Mouse (Mus musculus) effector memory CD4-positive, alpha-beta T cell, adult 5 months (primary cell): ENCODE measurements around the gene Grrp1. TPM values are rescaled to one million over a fixed set of nuclear protein-coding genes. Genes with fewer than 3 reads are reported as not detected.

Experiments used
- polyA plus RNA-seq: library from polyadenylated mRNA; unstranded; fragments of 100-300 nt; shearing (Covaris generic); gene quantifications from one replicate; pipeline ENCODE4 v1.2.1, GENCODE M21; 2017

The Grrp1 gene
- polyA plus RNA-seq, result not detected

GRCm38 (mm10) chr4:134253722-134254324 is at the start of gene Grrp1:
Gene Grrp1 (minus strand): TSS chr4:134254106.

GRCm38 (mm10) chr4:134287575-134288025 is 33.7 kb upstream of the Grrp1 start, which contains the start of gene Pdik1l:
Gene Pdik1l (minus strand): TSS chr4:134287895.

GRCm38 (mm10) chr4:134246719-134247258 is 7.1 kb downstream of the Grrp1 start, which contains the start of gene Gm30191:
Gene Gm30191 (plus strand): TSS chr4:134246935.

DNA sequence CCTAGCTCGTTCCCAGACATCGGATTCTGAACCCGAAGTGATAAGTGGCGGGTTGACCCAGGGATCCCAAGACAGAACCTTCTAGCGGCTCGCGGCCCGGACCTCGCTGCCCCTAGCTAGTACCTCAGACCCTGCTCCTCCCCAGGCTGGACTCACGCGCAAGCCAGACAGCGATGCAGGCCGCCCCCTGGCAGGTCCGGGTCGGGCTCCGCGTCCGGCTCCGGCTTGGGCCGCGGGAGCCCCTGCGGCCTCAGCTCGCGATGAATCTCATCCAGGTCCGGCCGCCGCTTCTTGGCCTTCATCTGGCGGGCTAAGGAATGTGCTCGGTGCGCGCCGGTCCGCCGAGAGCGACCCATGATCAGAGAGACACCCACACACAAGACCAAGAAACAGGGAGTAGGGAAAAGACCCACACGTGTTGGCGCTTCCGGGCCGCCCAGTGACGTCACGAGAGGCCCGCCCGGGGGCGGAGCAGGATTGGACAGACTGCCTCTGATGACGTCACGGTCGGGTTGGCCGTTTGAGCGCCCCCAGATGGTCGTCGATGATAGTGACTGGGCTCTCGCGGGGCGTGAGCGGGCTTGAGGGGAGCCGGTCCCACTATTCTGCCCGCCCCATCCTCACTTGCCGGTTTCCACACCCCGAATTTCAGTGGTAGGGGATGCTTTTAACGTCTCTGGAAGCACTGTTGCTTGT is 8.6 kb downstream of the Grrp1 start, which contains the start of gene Zfp593:
Gene Zfp593 (minus strand): TSS at position 445 of the 696 bp plus-strand sequence.

GRCm38 (mm10) chr4:134243516-134244250 is 10.2 kb downstream of the Grrp1 start, which contains the start of gene E130218I03Rik:
Gene E130218I03Rik (plus strand): TSS chr4:134243662.

DNA sequence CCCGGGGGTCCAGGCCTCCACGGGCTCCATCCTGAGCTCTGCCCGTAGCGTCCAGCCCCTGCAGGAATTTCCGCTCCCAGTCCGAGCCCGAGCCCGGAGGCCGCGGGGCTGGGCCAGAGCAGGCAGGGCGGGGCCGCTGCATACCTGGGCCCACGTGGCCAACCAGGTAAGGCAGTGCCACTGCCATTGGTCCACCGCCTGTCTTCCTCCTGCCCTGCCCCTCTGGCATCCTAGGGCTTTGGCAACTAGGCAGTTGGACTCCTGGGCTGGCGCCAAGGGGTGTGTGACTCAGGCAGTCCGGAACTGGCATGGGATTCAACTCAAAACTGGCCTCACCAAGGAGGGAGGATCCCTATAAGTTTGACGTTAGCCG is 15.6 kb downstream of the Grrp1 start, which contains the start of gene Cnksr1:
Gene Cnksr1 (minus strand): TSS at position 121 of the 373 bp plus-strand sequence.

GRCm38 (mm10) chr4:134227194-134227593 is 26.7 kb downstream of the Grrp1 start, which contains the start of gene Catsper4:
Gene Catsper4 (minus strand): TSS chr4:134227383.

DNA sequence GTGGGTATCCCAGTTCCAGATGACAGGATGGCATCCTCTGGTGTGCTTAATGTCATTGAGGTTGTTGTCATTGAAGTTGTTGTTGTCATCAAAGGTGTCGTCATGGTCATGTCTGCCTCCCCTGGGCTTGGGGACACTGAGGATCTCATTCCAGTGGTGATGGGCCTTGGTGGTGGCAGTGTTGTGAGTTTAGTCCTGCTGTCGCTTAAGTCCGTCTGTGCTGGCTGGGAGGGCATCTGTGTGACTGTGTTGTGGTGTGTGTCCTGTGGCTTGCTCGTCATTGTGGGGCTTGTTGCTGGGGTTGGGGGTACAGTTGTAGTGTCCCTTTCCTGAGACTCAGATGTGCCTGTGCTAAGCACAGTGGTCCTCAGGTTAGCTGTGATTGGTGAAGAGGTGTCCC is 51.0 kb downstream of the Grrp1 start, which contains the start of gene Gm7534:
Gene Gm7534 (minus strand): TSS at position 101 of the 400 bp plus-strand sequence.

Other genes with a start within 250 kb of the Grrp1 start
- gene Lin28a, start 235.3 kb downstream of the Grrp1 start, polyA plus RNA-seq, result not detected
- gene Zfp683, start 200.3 kb downstream of the Grrp1 start, polyA plus RNA-seq, result 3.8 TPM
- gene Crybg2, start 193.3 kb downstream of the Grrp1 start, polyA plus RNA-seq, result 15.6 TPM
- gene Cd52, start 159.0 kb downstream of the Grrp1 start, polyA plus RNA-seq, result 1,965 TPM
- gene Ubxn11, start 151.5 kb downstream of the Grrp1 start, polyA plus RNA-seq, result 34.5 TPM
- gene Sh3bgrl3, start 125.3 kb downstream of the Grrp1 start, polyA plus RNA-seq, result 934 TPM
- 45.7 TPM for gene Cep85, start 67.0 kb downstream of the Grrp1 start, polyA plus RNA-seq
- gene Gm7534, start 51.1 kb downstream of the Grrp1 start, polyA plus RNA-seq, result not detected
- gene Catsper4, start 26.7 kb downstream of the Grrp1 start, polyA plus RNA-seq, result not detected
- not detected for gene Cnksr1, start 15.7 kb downstream of the Grrp1 start, polyA plus RNA-seq
- gene E130218I03Rik, start 10.4 kb downstream of the Grrp1 start, polyA plus RNA-seq, result 5.9 TPM
- 25.7 TPM for gene Zfp593, start 8.5 kb downstream of the Grrp1 start, polyA plus RNA-seq
- gene Gm30191, start 7.2 kb downstream of the Grrp1 start, polyA plus RNA-seq, result not detected
- gene Pdik1l, start 33.8 kb upstream of the Grrp1 start, polyA plus RNA-seq, result 7.7 TPM
- not detected for gene Trim63, start 61.0 kb upstream of the Grrp1 start, polyA plus RNA-seq
- gene Slc30a2, start 89.1 kb upstream of the Grrp1 start, polyA plus RNA-seq, result not detected
- gene Extl1, start 129.7 kb upstream of the Grrp1 start, polyA plus RNA-seq, result 0.21 TPM
- 1.6 TPM for gene Pafah2, start 142.2 kb upstream of the Grrp1 start, polyA plus RNA-seq
- gene Stmn1, start 214.2 kb upstream of the Grrp1 start, polyA plus RNA-seq, result 25.5 TPM
- gene Paqr7, start 242.6 kb upstream of the Grrp1 start, polyA plus RNA-seq, result 11.9 TPM